In genomic region chr7:27590566-27591213, GRCm38 (mm10) we compare ENCODE assay signal across 8 mouse cellular contexts. TPM values are rescaled to one million over a fixed set of nuclear protein-coding genes. Genes with fewer than 3 reads are reported as not detected.
DNase-seq lines count a peak whose midpoint lies in the region; ATAC-seq lines count a peak whose summit lies in the region.

No protein-coding gene starts in this region.

- no peak for ATAC-seq in lung, embryonic 16.5 days (ENCODE audit: low read depth)
- no peak for ATAC-seq in intestine, embryonic 14.5 days (replicated peaks; ENCODE audit: low FRiP score, low TSS enrichment, low read depth)
- ATAC-seq in neural tube, embryonic 13.5 days (ENCODE audit: low read depth) = peak; percentile 1; the same call in 1 of the 2 replicates

- peak overlapping the region; percentile 69 for H3K4me3 ChIP-seq in lung, embryonic 16.5 days (ENCODE audit: low read length)
- H3K4me3 ChIP-seq in embryonic facial prominence, embryonic 10.5 days = peak overlapping the region; percentile 86
- H3K4me3 ChIP-seq in intestine, embryonic 14.5 days (ENCODE audit: low read depth, low read length) = peak overlapping the region; percentile 80
- H3K4me3 ChIP-seq in neural tube, embryonic 13.5 days = peak overlapping the region; percentile 71

- H3K4me1 ChIP-seq in lung, embryonic 16.5 days (replicated peaks; ENCODE audit: control insufficient read depth, insufficient read depth, low read length) = peaks cover 18% of the 10 kb centered on the region
- peaks cover 14% of the 10 kb centered on the region for H3K4me1 ChIP-seq in embryonic facial prominence, embryonic 10.5 days
- H3K4me1 ChIP-seq in intestine, embryonic 14.5 days (replicated peaks; ENCODE audit: control insufficient read depth, insufficient read depth, low read length) = peaks cover 11% of the 10 kb centered on the region
- peaks cover 17% of the 10 kb centered on the region for H3K4me1 ChIP-seq in neural tube, embryonic 13.5 days (replicated peaks)

- H3K4me2 ChIP-seq in lung, embryonic 16.5 days (ENCODE audit: low read depth, low read length) = peak overlapping the region; percentile 56
- H3K4me2 ChIP-seq in intestine, embryonic 14.5 days (ENCODE audit: low read length) = peak overlapping the region; percentile 49
- peak overlapping the region; percentile 55 for H3K4me2 ChIP-seq in neural tube, embryonic 13.5 days

- H3K27ac ChIP-seq in lung, embryonic 16.5 days (ENCODE audit: low read length) = peak overlapping the region; percentile 98
- H3K27ac ChIP-seq in embryonic facial prominence, embryonic 10.5 days (replicated peaks) = peak overlapping the region; percentile 98
- peak overlapping the region; percentile 96 for H3K27ac ChIP-seq in intestine, embryonic 14.5 days (ENCODE audit: low read depth)
- H3K27ac ChIP-seq in neural tube, embryonic 13.5 days (replicated peaks) = peak overlapping the region; percentile 99

- intact Hi-C loops in gastrocnemius, postnatal 36 days (cut with DNase I) = no loop called here

- WGBS in lung, embryonic 16.5 days = 49% methylated on average over 4 of the region's 4 CpGs
- WGBS in embryonic facial prominence, embryonic 10.5 days = 67% methylated on average over 4 of the region's 4 CpGs
- WGBS in intestine, embryonic 14.5 days = 59% methylated on average over 4 of the region's 4 CpGs
- 61% methylated on average over 4 of the region's 4 CpGs for WGBS in neural tube, embryonic 13.5 days

- no peaks in the 10 kb centered on the region for H3K36me3 ChIP-seq in lung, embryonic 16.5 days (ENCODE audit: control insufficient read depth, insufficient read depth, low read length)
- H3K36me3 ChIP-seq in embryonic facial prominence, embryonic 10.5 days (replicated peaks) = peaks cover 21% of the 10 kb centered on the region
- H3K36me3 ChIP-seq in intestine, embryonic 14.5 days (ENCODE audit: control insufficient read depth, insufficient read depth, low read length) = no peaks in the 10 kb centered on the region
- H3K36me3 ChIP-seq in neural tube, embryonic 13.5 days = peaks cover 3% of the 10 kb centered on the region; the same call in 1 of the 2 replicates

- no peaks in the 10 kb centered on the region for H3K9me3 ChIP-seq in lung, embryonic 16.5 days (ENCODE audit: control insufficient read depth, low read length)
- H3K9me3 ChIP-seq in embryonic facial prominence, embryonic 10.5 days = no peaks in the 10 kb centered on the region
- no peaks in the 10 kb centered on the region for H3K9me3 ChIP-seq in intestine, embryonic 14.5 days (ENCODE audit: control insufficient read depth, low read length)
- no peaks in the 10 kb centered on the region for H3K9me3 ChIP-seq in neural tube, embryonic 13.5 days

- peak overlapping the region; percentile 55 for H3K9ac ChIP-seq in lung, embryonic 16.5 days (ENCODE audit: low read length)
- peak overlapping the region; percentile 44 for H3K9ac ChIP-seq in intestine, embryonic 14.5 days (ENCODE audit: low read length)
- H3K9ac ChIP-seq in neural tube, embryonic 13.5 days = peak overlapping the region; percentile 63

- DNase-seq in lung, postnatal 10 days = no peak
- DNase-seq in embryonic facial prominence, embryonic 10.5 days (ENCODE audit: low spot score) = no peak
- no peak for DNase-seq in intestine, embryonic 14.5 days (ENCODE audit: low spot score)
- no peak for DNase-seq in gastrocnemius, postnatal 36 days
- no peak for DNase-seq in frontal cortex, postnatal 14 days (ENCODE audit: low spot score in 2 of 2)
- DNase-seq in kidney, adult 8-10 months = no peak

- H3K27me3 ChIP-seq in lung, embryonic 16.5 days (ENCODE audit: control insufficient read depth, insufficient read depth, low read depth, low read length) = no peaks in the 10 kb centered on the region
- H3K27me3 ChIP-seq in embryonic facial prominence, embryonic 10.5 days (replicated peaks; ENCODE audit: low read depth, poor library complexity, severe bottlenecking) = no peaks in the 10 kb centered on the region
- no peaks in the 10 kb centered on the region for H3K27me3 ChIP-seq in intestine, embryonic 14.5 days (replicated peaks; ENCODE audit: control insufficient read depth, insufficient read depth, low read length)
- no peaks in the 10 kb centered on the region for H3K27me3 ChIP-seq in neural tube, embryonic 13.5 days

RNA-seq across cellular contexts. Expression of gene Akt2, which starts 0.7 kb away (rescaled TPM):
- polyA plus RNA-seq in lung, embryonic 16.5 days (2015; fragmentation: Nextera tagmentation; extraction: Ambion mirVana) = 89.4 and 93.0 TPM in 2 replicates
- 95.3 and 101 TPM in 2 replicates for polyA plus RNA-seq in embryonic facial prominence, embryonic 10.5 days (2016; fragmentation: Nextera tagmentation; extraction: Ambion mirVana)
- polyA plus RNA-seq in intestine, embryonic 14.5 days (2014; fragmentation: Nextera tagmentation; extraction: Ambion mirVana) = 83.4 and 90.5 TPM in 2 replicates
- polyA plus RNA-seq in neural tube, embryonic 13.5 days (2015; fragmentation: Nextera tagmentation; extraction: Ambion mirVana) = 59.6 and 66.2 TPM in 2 replicates
- total RNA-seq in gastrocnemius, postnatal 36 days (2021) = 100 to 1,000 TPM; 135 to 142 TPM

RNA-seq across cellular contexts. Expression of gene 2310022A10Rik, which starts 37.7 kb away (rescaled TPM):
- 22.8 and 24.9 TPM in 2 replicates for polyA plus RNA-seq in lung, embryonic 16.5 days (2015; fragmentation: Nextera tagmentation; extraction: Ambion mirVana)
- polyA plus RNA-seq in embryonic facial prominence, embryonic 10.5 days (2016; fragmentation: Nextera tagmentation; extraction: Ambion mirVana) = 40.8 and 41.1 TPM in 2 replicates
- 20.8 and 23.6 TPM in 2 replicates for polyA plus RNA-seq in intestine, embryonic 14.5 days (2014; fragmentation: Nextera tagmentation; extraction: Ambion mirVana)
- 30.9 and 31.9 TPM in 2 replicates for polyA plus RNA-seq in neural tube, embryonic 13.5 days (2015; fragmentation: Nextera tagmentation; extraction: Ambion mirVana)
- 100 to 1,000 TPM in 1 of 2 experiments, 10 to 100 TPM in 1; 96.8 to 127 TPM for total RNA-seq in gastrocnemius, postnatal 36 days (2021)

RNA-seq across cellular contexts. Expression of gene Pld3, which starts 37.7 kb away (rescaled TPM):
- polyA plus RNA-seq in lung, embryonic 16.5 days (2015; fragmentation: Nextera tagmentation; extraction: Ambion mirVana) = 85.6 and 95.6 TPM in 2 replicates
- 40.5 and 41.4 TPM in 2 replicates for polyA plus RNA-seq in embryonic facial prominence, embryonic 10.5 days (2016; fragmentation: Nextera tagmentation; extraction: Ambion mirVana)
- 58.5 and 66.6 TPM in 2 replicates for polyA plus RNA-seq in intestine, embryonic 14.5 days (2014; fragmentation: Nextera tagmentation; extraction: Ambion mirVana)
- 123 and 128 TPM in 2 replicates for polyA plus RNA-seq in neural tube, embryonic 13.5 days (2015; fragmentation: Nextera tagmentation; extraction: Ambion mirVana)
- 10 to 100 TPM; 12.6 to 13.6 TPM for total RNA-seq in gastrocnemius, postnatal 36 days (2021)
